Mouse (Mus musculus) myocyte (in vitro differentiated cells): ENCODE measurements around the gene Fign.

Source experiments
- MAX ChIP-seq: IDR thresholded peaks from one replicate; pipeline ENCODE4 v1.6.1; 2011; ENCODE audit warnings: low read depth, mild to moderate bottlenecking, control low read depth
- MYOD1 ChIP-seq, 3 experiments: IDR thresholded peaks; one replicate each; pipeline ENCODE4 v1.6.1; 2011; ENCODE audit warnings: control low read depth in 2 of 3, low read depth in 2 of 3, mild to moderate bottlenecking in 2 of 3, moderate library complexity in 1 of 3; ENCODE audit not compliant: insufficient read length in 2 of 3, control insufficient read depth in 1 of 3
- MYOG ChIP-seq, 3 experiments: IDR thresholded peaks; one replicate each; pipeline ENCODE4 v1.6.1; 2011; ENCODE audit warnings: control low read depth in 2 of 3, low read depth in 2 of 3, mild to moderate bottlenecking in 2 of 3; ENCODE audit not compliant: insufficient read length in 2 of 3, control insufficient read depth in 1 of 3, insufficient read depth in 1 of 3
- POLR2A ChIP-seq: IDR thresholded peaks from one replicate; pipeline ENCODE4 v1.6.1; 2011; ENCODE audit warnings: low read depth, mild to moderate bottlenecking, control low read depth, moderate library complexity; ENCODE audit not compliant: insufficient read length
- REST ChIP-seq: IDR thresholded peaks from one replicate; pipeline ENCODE4 v1.6.1; 2011; ENCODE audit warnings: mild to moderate bottlenecking, control low read depth, moderate library complexity; ENCODE audit not compliant: insufficient read depth, insufficient read length
- TCF3 ChIP-seq: IDR thresholded peaks from one replicate; pipeline ENCODE4 v1.6.1; 2011; ENCODE audit warnings: low read depth, control low read depth; ENCODE audit not compliant: insufficient read length
- USF1 ChIP-seq: IDR thresholded peaks from one replicate; pipeline ENCODE4 v1.6.1; 2011; ENCODE audit warnings: low read depth, mild to moderate bottlenecking, control low read depth, moderate library complexity

DNA sequence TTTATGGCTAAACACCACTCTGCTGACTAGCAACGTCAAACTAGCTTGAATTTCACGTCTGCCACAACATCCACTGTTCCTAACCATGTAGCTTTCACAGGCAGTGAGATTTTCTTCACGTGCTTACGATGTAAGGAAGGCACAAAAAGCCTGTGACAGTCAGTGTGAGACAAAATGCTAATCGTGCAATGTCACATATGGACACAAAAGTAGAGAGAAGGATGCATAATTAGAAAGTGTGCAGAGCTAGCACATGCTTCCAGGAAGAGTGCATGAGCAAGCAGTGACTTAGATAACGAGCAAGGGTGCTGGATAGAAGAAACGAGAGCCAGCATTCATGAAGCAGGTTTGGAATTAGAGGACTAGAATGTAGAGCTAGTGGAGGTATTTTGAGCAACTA, 18.8 kb upstream of the Fign start:
- no peak for TF ChIP-seq MYOD1 (IDR thresholded peaks at IDR 0.05; ENCODE audit: control insufficient read depth in 1 of 3, insufficient read length in 2 of 3, low read depth in 2 of 3)
- no peak for TF ChIP-seq TCF3
- TF ChIP-seq USF1: no peak
- TF ChIP-seq MAX: no peak
- TF ChIP-seq REST: no peak
- no peak for TF ChIP-seq POLR2A
- TF ChIP-seq MYOG (IDR thresholded peaks at IDR 0.05; ENCODE audit: control insufficient read depth in 1 of 3, insufficient read depth in 1 of 3, insufficient read length in 2 of 3, low read depth in 2 of 3): no peak
